Mouse (Mus musculus) T-helper 2 cell (primary cell): ENCODE measurements around the gene Lrrtm3.

Source experiments
- in situ Hi-C: fragments of 300-600 bp; cut with MboI, MseI; formaldehyde crosslinking; loops from one replicate; pipeline ENCODE4 v1.15.1; 2025; ENCODE audit warnings: high pct_unique_total_duplicates

Lrrtm3 gene

GRCm38 (mm10) chr10:64089680-64090460 is at the start of gene Lrrtm3:
TSS of gene Lrrtm3 (minus strand) at chr10:64090277.
- in situ Hi-C loops, result loop anchor here (10.0 kb wide), 1 partner anchor 395 kb away; no protein-coding TSS in a partner anchor

GRCm38 (mm10) chr10:64135481-64135880 is 45.4 kb upstream of the Lrrtm3 start:
- in situ Hi-C loops, result no loop called here

DNA sequence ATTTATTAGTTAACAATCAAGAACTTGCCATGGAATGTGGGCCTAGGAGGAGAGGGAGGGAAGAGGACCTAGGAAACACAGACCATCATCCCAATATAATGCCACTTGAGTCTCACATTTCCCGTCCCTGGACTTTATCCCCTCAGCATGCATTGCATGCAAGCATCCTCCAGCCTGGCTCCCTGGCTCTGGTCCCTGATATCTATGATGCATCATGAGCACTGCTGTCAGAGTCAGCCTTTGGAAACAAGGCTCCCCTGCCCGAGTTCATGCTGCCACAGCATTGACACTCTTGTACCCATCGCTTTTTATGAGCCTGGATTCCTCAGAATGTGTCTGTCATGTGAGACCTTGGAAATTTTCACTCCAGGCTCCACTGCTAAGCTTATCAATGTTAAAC is 43.4 kb upstream of the Lrrtm3 start:
- in situ Hi-C loops, result no loop called here

DNA sequence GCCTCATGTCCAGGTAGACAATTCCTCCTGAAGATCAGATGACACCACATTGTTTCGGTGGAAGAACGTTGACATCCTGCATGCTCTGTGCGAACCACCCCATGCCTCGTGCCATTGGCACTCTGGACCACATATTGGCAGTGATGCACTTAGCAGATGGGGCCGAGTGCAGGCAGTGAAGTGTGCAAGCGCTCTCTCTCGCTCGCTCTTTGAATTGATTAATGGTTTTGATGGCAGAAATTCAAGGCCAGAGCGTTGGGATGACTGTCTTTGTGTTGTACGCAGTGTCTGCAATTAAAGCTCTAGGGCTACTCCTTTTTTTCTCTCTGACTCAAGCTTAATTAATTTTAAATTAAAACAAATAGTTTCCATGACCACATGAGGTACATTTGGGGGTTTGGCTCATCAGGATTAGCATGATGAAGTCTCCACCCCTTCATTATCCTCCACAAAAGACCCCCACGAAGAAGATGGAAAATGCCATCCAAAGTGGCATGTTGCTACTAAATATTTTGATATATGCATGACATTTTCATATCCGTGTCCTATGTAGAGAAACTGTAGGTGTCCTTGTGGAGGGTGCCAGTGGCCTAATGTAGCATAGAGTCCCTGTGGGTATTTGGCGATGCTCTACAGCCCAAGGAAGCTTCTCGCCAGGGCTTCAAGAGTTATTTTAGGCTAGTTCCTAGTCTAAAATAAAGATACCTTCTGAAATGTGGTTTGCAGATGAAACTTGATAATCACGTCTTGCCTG is 40.5 kb upstream of the Lrrtm3 start:
- in situ Hi-C loops, result no loop called here

- in situ Hi-C loops, result no loop called here
Measured at GRCm38 (mm10) chr10:64118833-64119232, 28.8 kb upstream of the Lrrtm3 start.

DNA sequence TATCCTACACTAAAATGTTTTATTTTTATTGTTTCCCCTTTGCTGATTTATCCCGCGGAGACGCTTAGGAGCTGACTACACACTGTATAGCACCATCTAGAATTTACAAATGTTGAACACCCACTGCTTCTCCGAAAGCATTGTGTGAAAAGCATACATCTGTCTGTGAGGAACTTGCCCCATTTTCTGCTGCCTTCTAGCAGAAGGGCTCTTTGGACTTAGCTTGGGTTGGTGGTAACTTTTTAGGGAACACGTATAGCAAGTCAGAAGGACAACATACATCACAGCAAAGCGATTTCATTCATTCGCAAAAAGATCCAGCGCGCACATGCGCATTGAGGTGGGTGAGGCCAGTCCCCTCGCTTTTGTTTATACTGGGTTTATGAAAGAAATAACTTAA is 25.2 kb upstream of the Lrrtm3 start:
- in situ Hi-C loops, result no loop called here

DNA sequence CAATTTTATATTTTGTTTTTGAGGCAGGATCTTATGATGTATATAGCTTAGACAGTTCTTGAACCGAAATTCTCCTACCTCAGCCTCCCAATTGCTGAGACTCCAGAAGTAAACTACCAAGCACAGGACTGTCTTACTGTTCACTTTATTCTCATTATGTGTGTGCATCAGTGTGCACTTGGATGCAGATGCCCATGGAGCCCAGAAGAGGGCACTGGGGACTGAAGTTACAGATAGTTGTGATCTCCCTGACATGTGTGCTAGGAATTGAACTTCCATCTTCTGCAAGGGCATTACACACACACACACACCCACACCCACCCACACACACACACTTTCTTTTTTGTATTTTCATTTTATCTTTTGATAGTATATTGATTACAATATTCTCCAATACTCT is 6.5 kb upstream of the Lrrtm3 start:
- in situ Hi-C loops, result loop anchor here (10.0 kb wide), 1 partner anchor 402 kb away; no protein-coding TSS in a partner anchor

DNA sequence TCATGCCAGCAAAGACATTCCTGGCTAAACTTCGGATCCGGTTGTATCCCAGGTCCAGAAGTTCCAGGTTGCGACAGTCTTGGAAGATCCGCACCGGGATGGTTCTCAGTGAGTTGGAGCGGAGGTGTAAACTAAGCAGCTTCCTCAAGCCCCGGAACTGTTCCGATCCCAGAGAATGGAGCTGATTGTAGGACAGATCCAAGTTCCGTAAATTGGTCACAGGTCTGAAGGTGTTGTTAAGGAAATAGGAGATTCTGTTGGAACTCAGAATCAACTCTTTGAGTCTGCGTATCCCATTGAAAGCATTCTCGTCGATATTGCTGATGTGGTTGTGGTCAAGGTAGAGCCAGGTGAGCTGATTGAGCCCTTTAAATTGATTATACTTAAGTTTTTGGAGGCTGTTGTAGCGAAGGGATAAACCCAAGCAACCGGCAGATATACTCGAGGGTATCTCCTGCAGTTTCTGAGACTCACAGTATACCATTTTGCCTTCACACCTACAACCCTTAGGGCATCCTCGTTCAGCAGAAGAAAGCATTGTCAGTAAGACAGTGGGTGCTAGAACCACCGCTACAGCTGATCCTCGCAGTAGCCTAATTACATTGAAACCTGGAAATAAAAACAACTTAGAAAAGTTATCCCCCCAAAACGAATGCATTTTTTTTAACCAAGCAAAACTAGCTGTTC is 1.2 kb downstream of the Lrrtm3 start:
- in situ Hi-C loops, result no loop called here

GRCm38 (mm10) chr10:64087936-64088773 is 1.9 kb downstream of the Lrrtm3 start:
- in situ Hi-C loops, result no loop called here

GRCm38 (mm10) chr10:64087521-64087920 is 2.6 kb downstream of the Lrrtm3 start:
- in situ Hi-C loops, result no loop called here

GRCm38 (mm10) chr10:64086567-64087391 is 3.3 kb downstream of the Lrrtm3 start:
- in situ Hi-C loops, result no loop called here

DNA sequence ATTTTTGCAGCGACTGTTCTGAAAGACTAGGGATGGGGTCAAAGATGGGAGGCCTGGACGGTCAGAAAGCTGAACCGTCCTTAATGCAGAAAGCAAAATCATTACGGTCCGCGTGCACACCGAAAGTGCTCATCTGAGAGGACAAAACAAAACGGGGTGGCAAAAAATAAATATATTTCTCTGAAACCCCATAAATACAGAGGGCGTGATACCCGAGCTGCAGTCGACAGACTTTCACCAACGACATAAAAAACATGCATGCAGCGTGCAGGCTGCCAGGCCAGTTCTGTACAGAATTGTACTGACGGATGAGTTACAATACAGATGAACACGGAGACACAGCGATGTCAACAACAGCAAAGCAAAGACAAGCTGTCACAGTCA is 3.9 kb downstream of the Lrrtm3 start:
- in situ Hi-C loops, result no loop called here

DNA sequence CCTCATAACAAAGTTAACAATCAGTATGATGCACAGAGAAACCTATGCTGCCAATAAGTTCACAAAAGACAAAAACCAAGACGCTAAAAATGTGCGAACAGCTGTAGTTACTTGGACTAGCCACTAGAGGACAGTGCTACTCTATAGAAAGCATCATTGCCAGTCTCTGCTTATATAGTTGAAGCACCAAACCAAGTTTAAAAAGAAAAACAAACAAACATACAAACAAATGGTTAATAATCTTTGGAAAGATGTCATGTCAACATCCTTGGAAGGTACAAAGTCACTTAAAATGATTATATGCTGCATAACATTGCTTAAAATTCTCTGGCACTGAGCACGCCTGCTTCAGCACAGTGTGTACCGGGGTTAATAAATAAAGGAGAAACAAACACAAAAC is 5.6 kb downstream of the Lrrtm3 start:
- in situ Hi-C loops, result no loop called here

- in situ Hi-C loops, result no loop called here
Measured at GRCm38 (mm10) chr10:64083813-64084212, 6.3 kb downstream of the Lrrtm3 start.

DNA sequence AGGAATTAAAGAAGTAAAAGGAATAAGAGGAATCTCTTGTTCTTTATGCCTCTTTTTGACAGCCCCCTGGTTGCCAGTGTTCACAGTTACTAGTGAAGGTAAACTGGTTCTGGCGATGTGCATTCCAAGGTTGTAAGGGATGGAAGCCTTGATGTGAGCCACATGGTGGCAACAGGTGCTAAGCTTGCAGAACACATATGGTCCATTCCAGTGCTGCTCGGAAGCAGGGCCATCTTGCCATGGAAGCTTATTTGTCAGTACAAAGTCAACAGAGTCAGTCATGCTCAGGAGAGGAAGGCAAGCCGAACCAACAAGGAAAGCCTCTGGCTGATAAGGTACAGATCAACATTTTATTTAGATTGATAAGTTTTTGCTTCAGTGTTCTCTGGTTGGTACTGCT is 7.7 kb downstream of the Lrrtm3 start:
- in situ Hi-C loops, result no loop called here

DNA sequence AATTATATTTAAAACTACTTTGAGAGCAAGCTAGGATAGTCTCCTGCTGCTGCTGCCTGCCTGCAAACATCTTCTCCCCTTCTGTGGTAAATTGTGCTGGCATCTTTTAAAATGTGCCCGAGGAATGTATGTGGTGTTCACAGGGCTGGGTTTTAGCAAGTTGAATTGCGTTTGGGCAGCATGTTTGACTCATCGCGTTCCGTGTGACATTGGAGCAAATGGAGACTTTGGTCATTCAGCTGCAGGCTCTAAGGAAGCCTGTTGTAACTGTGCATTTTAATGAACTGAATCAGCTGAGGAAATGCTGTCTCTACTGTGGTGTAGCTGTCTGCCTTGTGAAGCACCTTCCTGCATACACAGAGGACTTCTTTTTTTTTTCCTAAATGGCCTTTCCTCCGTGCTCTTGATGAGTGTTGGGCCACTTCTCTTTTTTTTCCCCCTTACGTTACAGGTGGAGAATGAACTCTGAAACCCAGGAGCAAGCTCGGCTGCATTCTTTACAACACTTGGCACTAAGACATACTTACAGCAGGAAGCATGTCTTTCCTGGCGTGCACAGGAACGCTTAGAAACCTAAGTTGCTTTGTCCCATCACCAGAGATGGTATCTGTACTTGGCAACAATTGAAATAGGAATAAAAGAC is 13.5 kb downstream of the Lrrtm3 start:
- in situ Hi-C loops, result no loop called here

DNA sequence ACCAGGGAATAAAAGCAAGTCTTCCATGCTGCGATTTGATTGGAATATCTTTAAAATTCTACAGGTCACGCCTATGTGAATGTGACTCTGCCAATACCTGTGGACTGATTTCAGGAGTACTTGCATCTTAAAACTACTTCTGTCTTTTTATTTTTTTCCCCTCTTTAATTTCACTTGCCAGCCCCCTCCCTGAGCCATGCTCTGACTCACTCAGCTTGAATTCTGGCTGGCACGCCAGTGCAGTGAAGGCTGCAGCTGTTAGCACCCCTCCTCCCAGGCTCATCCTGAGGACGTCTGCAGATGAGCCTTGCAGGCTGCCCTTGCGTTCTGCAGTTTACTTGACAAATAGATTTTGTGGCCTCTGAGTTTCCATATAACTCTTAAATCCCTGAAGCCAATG is 14.1 kb downstream of the Lrrtm3 start:
- in situ Hi-C loops, result no loop called here

DNA sequence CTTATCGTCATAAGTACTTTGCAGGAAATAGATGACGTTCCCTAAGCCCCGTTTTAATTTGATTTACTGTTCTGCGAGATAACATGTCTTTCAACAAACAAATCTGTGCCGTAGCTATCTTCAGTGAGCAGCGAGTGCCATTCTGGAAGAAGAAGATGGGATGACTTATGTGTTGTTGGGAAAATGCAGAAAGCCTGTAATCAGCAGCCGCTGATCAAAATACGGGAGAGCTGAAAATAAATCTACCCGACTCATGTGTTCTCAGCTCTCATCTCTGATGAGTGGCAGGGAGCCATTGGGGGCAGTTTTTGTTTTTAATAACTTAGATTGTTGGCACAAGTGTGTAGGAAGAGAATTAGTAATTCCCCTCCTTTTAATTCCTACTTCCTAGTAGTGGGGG is 26.4 kb downstream of the Lrrtm3 start:
- in situ Hi-C loops, result no loop called here

GRCm38 (mm10) chr10:64049946-64050345 is 40.1 kb downstream of the Lrrtm3 start:
- in situ Hi-C loops, result loop anchor here (25.0 kb wide), 1 partner anchor 2013 kb away; no protein-coding TSS in a partner anchor

- in situ Hi-C loops, result loop anchor here (25.0 kb wide), 1 partner anchor 2012 kb away; no protein-coding TSS in a partner anchor
Measured at GRCm38 (mm10) chr10:64049151-64049550, 40.9 kb downstream of the Lrrtm3 start.
